Comparison of ENCODE assay signal across 1 mouse cellular context in genomic region chr13:24639215-24640165, GRCm38 (mm10).
TF ChIP-seq lines count a peak whose summit lies in the region.

No protein-coding gene starts in this region.

TF ChIP-seq in CH12.LX, 34 proteins besides CTCF, POLR2A, EP300 and RAD21 (continued from another document):
- peak; percentile 73; the same call in 1 of the 2 replicates for TF ChIP-seq MEF2A (IDR thresholded peaks at IDR 0.05; ENCODE audit: borderline replicate concordance, low read depth, low read length)
